Mouse (Mus musculus) frontal cortex, adult (tissue): ENCODE measurements around the gene Cmc2.

Experiments used
- ATAC-seq: cut with Nextera tagmentation; 2 replicates; pipeline ENCODE4 v1.9.2; 2017; ENCODE audit warnings: mild to moderate bottlenecking, moderate library complexity, mixed read lengths; ENCODE audit not compliant: low TSS enrichment

The Cmc2 gene

GRCm38 (mm10) chr8:116905836-116906235, 15.4 kb downstream of the Cmc2 start:
- ATAC-seq, result no peak

DNA sequence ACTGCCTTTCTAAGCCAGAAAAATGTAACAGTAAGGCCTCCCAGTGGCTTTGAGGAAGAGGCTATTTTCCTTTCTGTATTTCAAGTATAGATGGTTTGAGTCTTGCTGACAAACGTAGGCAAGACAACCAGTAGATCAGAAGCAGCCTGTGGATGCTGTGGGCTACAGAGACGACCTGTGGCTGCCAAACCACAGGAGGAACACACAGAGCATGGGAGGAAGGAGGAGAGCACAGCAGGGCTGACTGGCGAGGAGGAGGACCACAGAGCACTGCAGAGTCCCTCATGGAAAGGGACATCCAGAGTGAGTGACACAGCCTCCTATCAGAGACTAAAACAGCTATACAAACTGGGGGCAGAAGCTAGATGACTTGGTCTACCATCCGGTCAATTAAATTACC, 16.0 kb downstream of the Cmc2 start:
- no peak for ATAC-seq

DNA sequence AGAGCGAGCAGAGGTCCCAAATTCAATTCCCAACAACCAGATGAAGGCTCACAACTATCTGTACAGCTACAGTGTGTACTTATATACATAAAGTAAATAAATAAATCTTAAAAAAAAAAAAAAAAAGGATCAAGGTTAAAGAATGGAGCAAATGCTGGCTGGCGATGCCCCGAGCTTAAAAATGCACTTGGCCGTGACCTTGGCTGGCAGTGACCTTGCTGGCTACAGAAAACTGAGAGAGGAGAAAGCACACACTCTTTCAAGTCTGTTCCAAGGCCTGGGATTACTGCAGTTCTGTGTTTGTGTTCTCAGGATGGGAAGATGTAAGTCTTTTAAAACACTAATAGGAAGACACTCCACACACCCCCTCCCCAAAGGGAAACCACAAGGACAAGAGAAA, 16.5 kb downstream of the Cmc2 start:
- no peak for ATAC-seq

DNA sequence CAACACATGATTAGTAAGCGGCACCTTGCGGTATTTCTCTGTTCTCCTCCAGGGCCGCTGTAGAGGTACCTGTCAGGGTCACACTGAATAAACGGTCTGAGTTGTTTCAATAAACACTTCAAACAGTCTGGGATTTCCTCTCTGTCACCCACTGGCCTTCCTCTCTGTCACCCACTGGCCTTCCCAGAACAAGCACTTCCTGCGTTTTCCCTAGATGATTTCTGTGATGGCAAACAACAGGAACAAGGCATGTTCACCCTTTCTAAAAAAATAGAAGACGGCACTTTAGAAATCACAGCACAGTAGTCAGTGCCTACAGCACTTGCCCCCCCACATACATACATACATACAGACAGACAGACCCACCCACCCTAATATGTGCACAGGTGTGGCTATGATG, 25.7 kb downstream of the Cmc2 start:
- no peak for ATAC-seq

- ATAC-seq, result no peak
Observed at GRCm38 (mm10) chr8:116893938-116894337, 27.3 kb downstream of the Cmc2 start.

- no peak for ATAC-seq
Observed at GRCm38 (mm10) chr8:116892636-116893035, 28.6 kb downstream of the Cmc2 start.

DNA sequence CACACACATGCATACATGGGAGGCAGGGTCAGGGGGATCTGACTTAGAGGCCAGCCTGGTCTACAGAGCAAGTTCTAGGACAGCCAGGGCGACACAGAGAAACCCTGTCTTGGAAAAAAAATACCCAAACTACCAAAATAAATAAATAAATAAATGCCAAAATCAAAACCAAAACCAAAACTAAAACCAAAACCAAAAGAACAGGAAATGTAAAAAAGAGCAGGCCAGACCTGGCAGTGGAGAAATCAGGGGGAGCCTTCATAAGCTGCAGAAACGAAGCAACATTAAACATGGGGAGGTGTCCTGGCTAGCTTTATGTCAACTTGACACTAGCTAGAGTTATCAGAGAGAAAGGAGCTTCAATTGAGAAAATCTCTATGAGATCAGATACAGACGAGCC, 29.1 kb downstream of the Cmc2 start:
- ATAC-seq, result no peak

DNA sequence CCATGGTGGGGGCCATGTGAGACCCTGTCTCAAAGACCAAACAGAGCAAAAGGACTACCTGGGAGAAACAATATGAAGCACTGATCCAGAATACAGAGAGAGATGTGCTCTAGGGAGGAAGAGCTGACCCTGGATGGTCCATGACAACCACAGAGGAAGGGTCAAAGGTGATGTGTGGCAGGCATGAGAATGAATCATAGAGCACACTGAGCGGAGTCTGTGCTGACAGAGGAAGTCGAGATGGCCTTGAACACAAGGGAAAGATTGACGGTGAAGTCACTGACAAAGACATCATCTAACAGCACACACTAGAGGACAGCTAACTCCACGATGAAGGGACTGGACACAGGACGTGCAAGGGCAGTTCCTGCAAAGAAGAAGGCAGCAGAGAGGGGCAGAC, 29.8 kb downstream of the Cmc2 start:
- no peak for ATAC-seq

- no peak for ATAC-seq
Observed at GRCm38 (mm10) chr8:116887813-116888212, 33.4 kb downstream of the Cmc2 start.

GRCm38 (mm10) chr8:116881396-116881795, 39.9 kb downstream of the Cmc2 start:
- ATAC-seq, result no peak

DNA sequence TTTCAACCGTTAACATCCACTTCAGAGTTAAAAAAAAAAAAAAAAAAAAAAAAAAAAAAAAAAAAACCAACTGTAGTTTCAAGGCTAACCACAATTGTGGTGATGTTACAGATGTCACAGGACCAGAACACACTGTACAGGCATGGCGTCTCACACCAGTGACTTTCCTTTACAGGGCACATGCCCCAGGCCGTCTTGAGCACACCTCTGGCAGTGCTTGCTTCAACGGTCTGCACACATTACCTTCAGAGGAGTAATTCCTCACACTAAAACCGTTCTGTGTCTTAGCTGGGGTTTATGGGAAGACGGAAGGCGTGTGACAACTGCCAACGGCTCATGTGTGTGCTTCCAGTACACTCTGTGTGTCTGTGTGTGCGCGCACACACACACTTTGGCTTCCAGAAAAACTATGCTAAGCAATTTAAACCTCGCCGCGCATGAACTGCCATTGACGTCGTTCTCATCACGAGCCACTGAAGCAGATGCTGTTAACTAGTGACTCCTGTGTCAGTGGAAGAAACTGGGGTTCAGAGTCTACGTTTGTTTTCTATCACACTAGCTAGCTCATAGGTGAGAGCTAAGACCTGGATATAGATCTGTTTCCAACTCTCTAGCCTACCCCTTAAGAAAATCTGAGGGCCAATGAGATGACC, 45.3 kb downstream of the Cmc2 start:
- no peak for ATAC-seq

- no peak for ATAC-seq
Observed at GRCm38 (mm10) chr8:116873986-116874385, 47.3 kb downstream of the Cmc2 start.

DNA sequence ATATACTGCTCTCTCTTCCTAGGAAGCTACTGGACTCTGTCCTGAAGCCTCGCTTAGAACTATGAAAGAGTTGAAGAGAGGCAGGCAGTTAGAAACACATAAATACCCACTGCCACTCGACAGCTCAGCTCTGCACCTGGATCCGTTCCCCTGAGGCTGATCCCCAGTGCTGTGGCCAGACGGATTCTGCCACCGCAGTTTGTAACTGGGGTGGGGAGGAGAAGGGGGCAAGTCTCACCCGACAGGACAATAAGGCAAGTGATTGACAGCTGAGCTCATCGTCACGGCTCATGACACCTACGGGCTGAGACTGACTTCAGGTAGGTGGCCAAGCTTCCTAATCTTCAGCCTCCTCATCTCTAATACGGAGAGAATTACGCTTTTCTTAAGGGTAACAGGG, 47.7 kb downstream of the Cmc2 start:
- ATAC-seq, result no peak

DNA sequence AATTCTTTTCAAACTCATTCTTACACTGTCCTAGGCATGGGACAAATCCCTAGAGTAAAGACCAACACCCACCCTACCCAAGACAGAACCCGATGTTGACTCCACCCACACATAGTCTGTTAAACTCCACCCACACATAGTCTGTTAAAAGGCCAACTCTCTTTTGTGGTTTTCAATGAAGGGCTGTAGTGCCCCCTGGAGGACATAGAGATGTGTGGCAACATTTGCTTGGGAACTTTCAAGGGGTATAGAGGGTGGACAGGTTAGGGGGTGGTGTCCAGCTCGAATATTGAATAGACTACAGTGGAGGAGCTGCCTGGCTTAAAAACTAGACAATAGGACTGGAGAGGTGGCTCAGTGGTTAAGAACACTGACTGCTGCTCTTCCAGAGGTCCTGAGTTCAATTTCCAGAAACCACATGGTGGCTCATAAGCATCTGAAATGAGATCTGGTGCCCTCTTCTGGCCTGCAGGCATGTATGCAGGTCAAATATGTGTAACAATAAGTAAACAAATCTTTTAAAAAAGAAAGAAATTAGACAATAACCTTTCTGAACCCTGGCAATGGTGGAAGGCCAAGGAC, 48.4 kb downstream of the Cmc2 start:
- peak; percentile 73 for ATAC-seq

DNA sequence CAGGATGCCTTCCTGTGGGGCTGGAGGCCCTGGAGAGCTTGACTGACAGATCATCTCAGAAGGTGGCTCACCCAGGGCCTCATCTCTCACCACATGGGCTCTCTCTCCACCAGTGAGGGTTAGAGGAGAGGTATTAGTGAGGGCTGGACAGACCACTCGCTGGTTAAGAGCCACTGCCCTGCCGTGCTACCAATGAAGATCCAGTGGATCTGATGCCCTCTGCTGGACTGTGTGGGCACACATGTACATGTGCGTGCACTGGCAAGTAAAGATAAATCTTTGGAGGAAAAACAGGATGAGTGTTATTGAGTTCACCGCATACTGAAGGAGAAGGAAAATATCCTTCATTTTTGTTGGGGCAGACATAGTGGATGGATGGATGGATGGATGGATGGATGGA, 52.6 kb downstream of the Cmc2 start:
- peak; percentile 75 for ATAC-seq

DNA sequence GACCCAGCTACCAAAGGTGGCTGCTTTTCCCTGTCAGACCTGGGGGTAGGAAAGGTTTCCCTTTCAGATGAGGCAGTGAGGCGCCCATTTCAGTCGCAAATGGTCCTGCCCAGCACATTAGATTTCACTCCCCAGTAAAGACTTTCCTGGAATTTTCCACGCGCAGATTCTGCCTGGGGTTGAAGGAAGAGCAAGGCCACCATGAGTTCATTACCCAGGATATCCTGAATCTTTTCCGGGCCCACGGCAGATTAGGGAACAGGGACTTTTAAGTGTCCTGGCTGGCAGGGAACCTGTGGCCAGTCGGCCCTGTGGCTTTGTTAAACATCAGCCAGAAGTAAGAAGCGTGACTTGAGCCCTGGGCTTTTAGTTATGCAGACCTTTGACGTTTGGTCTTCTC, 53.9 kb downstream of the Cmc2 start:
- ATAC-seq, result no peak

GRCm38 (mm10) chr8:116866118-116866903, 54.9 kb downstream of the Cmc2 start:
- ATAC-seq, result peak; percentile 60; the same call in 1 of the 2 replicates

GRCm38 (mm10) chr8:116864514-116864913, 56.7 kb downstream of the Cmc2 start:
- ATAC-seq, result no peak

GRCm38 (mm10) chr8:116864022-116864387, 57.2 kb downstream of the Cmc2 start:
- no peak for ATAC-seq

DNA sequence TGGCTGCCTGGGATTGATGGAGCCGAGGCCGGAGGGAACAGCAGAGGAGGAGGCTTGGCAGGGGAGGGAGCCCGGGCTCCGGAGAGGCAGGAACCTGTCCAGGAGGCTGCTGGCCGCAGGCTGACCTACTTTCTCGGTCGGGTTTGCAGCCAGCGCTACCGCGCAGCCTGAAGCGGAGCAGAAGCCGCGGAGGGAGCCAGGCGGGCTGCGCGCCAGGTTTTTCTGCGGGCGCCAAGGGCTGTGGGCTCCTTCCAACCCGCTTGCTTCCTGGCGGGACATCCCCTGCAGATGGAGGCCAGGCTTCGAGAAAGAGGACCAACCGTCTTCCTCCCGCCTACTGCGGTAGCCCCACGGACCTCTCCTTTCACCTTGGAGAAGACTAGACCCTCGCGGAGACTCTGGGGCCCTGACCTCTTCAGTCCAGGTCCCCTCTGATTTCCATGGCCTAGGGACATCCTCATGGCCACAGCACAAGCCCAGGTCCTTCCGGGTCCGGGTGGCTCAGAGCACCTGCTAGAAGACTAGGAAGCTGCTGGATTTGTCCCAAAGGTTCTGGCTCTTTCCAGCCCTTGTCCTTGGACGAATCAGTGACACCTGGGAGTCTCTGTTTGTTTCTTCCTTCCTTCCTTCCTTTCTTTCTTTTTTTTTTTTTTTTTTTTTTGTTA, 57.8 kb downstream of the Cmc2 start:
- peak; percentile 93 for ATAC-seq

DNA sequence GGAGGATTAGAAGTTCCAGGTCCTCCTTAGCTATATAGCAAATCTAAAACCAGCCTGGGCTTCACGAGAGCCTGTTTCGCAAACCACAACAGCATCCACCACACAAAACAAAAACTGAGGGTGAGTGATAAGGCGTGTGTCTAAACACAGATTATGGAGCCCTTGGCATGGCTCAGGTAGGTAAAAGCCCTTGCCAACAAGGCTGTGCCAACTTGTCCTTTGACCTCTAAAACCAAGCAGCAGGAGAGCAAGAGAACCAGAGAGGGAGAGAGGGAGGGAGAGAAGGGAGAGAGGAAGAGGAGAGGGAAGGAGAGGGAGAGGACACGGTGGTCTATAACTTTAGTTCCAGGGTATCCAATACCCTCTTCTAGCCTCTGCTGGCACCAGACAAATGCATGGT, 59.1 kb downstream of the Cmc2 start:
- ATAC-seq, result no peak

- no peak for ATAC-seq
Observed at GRCm38 (mm10) chr8:116852042-116852441, 69.2 kb downstream of the Cmc2 start.

- peak; percentile 64 for ATAC-seq
Observed at GRCm38 (mm10) chr8:116848042-116848441, 73.2 kb downstream of the Cmc2 start.
